Mouse (Mus musculus): ENCODE results near the gene Syt1. TPM values are rescaled to one million over a fixed set of nuclear protein-coding genes. Genes with fewer than 3 reads are reported as not detected.
A peak's percentile ranks its signal among the peaks of the same experiment; 100 is the strongest.

Gene Syt1
- polyA plus RNA-seq, 1 experiment from 2014 or later, result 109 TPM

DNA sequence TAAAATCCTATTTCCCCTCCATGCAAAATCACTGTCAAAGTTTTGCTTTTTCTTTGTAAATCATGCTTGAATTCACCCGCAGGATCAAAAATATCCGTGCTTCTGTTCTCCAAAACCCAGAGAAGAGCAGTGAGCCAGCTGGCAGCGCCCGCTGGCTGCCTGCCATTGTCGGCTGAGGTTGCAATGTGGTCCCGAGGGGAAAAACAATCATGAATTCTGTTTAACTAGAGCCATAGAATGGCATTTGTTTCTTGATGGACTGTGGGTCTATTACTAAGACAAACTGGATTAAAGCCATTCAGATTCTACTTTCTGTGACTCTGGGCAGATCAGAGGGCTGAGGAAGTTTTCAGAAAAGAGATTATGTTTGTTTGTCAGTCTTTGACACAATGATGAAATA lies 31.1 kb downstream of the Syt1 start:
- H3K27ac ChIP-seq (ENCODE audit: low read length), result no peak overlapping the region
- 10% methylated on average over 6 of the region's 6 CpGs for WGBS
- H3K36me3 ChIP-seq (ENCODE audit: control insufficient read depth, insufficient read depth), result no peaks in the 10 kb centered on the region
- no peak overlapping the region for H3K9ac ChIP-seq (replicated peaks; ENCODE audit: low read depth, low read length)
- ATAC-seq, result peak; percentile 95
- H3K4me2 ChIP-seq (ENCODE audit: low read length), result no peak overlapping the region
- peaks cover 2% of the 10 kb centered on the region; the same call in 1 of the 2 replicates for H3K4me1 ChIP-seq (replicated peaks; ENCODE audit: control insufficient read depth, insufficient read depth, low read length)
- H3K4me3 ChIP-seq (replicated peaks; ENCODE audit: low read length), result no peak overlapping the region
- peaks cover 3% of the 10 kb centered on the region; the same call in 1 of the 2 replicates for H3K9me3 ChIP-seq (ENCODE audit: control insufficient read depth, low read length)
- no peaks in the 10 kb centered on the region for H3K27me3 ChIP-seq (replicated peaks; ENCODE audit: control insufficient read depth, insufficient read depth, low read length)

- no peak overlapping the region for H3K9ac ChIP-seq (replicated peaks; ENCODE audit: low read depth, low read length)
- no peaks in the 10 kb centered on the region for H3K4me1 ChIP-seq (replicated peaks; ENCODE audit: control insufficient read depth, insufficient read depth, low read length)
- no peak overlapping the region for H3K27ac ChIP-seq (ENCODE audit: low read length)
- H3K4me3 ChIP-seq (replicated peaks; ENCODE audit: low read length), result no peak overlapping the region
- H3K36me3 ChIP-seq (ENCODE audit: control insufficient read depth, insufficient read depth), result no peaks in the 10 kb centered on the region
- H3K27me3 ChIP-seq (replicated peaks; ENCODE audit: control insufficient read depth, insufficient read depth, low read length), result no peaks in the 10 kb centered on the region
- no peak overlapping the region for H3K4me2 ChIP-seq (ENCODE audit: low read length)
- ATAC-seq, result no peak
- 92% methylated on average over 5 of the region's 5 CpGs for WGBS
- no peaks in the 10 kb centered on the region for H3K9me3 ChIP-seq (ENCODE audit: control insufficient read depth, low read length)
These were observed 55.8 kb downstream of the Syt1 start for GRCm38 (mm10) chr10:108954952-108955351.

DNA sequence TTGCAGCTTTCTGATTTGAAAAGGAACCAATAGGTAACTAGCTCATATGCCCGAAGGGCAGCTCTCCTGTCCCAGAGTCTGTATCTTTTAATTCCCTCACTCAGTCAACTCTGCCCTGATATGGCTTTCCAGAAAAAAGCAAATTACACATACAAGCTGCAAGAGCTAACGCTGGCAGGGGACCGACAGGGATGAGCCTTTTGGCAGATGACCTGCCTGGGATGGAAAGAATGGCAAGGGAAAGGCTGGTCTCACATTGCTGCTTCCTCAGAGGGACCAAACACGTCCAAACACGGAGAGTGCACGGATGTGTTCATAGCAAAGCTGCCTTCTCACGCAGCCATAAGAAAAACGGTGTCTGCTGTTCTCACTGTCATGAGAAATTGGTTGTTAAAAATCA lies 58.6 kb downstream of the Syt1 start:
- no peak overlapping the region for H3K9ac ChIP-seq (replicated peaks; ENCODE audit: low read depth, low read length)
- H3K4me2 ChIP-seq (ENCODE audit: low read length), result no peak overlapping the region
- no peak overlapping the region for H3K27ac ChIP-seq (ENCODE audit: low read length)
- WGBS, result 82% methylated on average over 8 of the region's 8 CpGs
- no peaks in the 10 kb centered on the region for H3K4me1 ChIP-seq (replicated peaks; ENCODE audit: control insufficient read depth, insufficient read depth, low read length)
- no peaks in the 10 kb centered on the region for H3K9me3 ChIP-seq (ENCODE audit: control insufficient read depth, low read length)
- no peaks in the 10 kb centered on the region for H3K36me3 ChIP-seq (ENCODE audit: control insufficient read depth, insufficient read depth)
- no peak overlapping the region for H3K4me3 ChIP-seq (replicated peaks; ENCODE audit: low read length)
- H3K27me3 ChIP-seq (replicated peaks; ENCODE audit: control insufficient read depth, insufficient read depth, low read length), result no peaks in the 10 kb centered on the region
- ATAC-seq, result no peak

- Histone ChIP-seq H3K27me3 (replicated peaks; ENCODE audit: control insufficient read depth, insufficient read depth, low read length) (no peaks in the 10 kb centered on the region), H3K36me3 (ENCODE audit: control insufficient read depth, insufficient read depth) (no peaks in the 10 kb centered on the region), H3K9me3 (ENCODE audit: control insufficient read depth, low read length) (no peaks in the 10 kb centered on the region), H3K9ac (replicated peaks; ENCODE audit: low read depth, low read length) (no peak overlapping the region), H3K4me1 (replicated peaks; ENCODE audit: control insufficient read depth, insufficient read depth, low read length) (no peaks in the 10 kb centered on the region), H3K4me2 (ENCODE audit: low read length) (no peak overlapping the region), H3K4me3 (replicated peaks; ENCODE audit: low read length) (no peak overlapping the region), H3K27ac (ENCODE audit: low read length) (no peak overlapping the region)
- ATAC-seq, result peak; percentile 78
- 55% methylated on average over 10 of the region's 10 CpGs for WGBS
These were observed 73.8 kb downstream of the Syt1 start for GRCm38 (mm10) chr10:108936838-108937430.

GRCm38 (mm10) chr10:108930299-108930698 lies 80.5 kb downstream of the Syt1 start:
- Histone ChIP-seq H3K27ac (ENCODE audit: low read length) (no peak overlapping the region), H3K9ac (replicated peaks; ENCODE audit: low read depth, low read length) (no peak overlapping the region), H3K9me3 (ENCODE audit: control insufficient read depth, low read length) (no peaks in the 10 kb centered on the region), H3K4me2 (ENCODE audit: low read length) (no peak overlapping the region), H3K4me3 (replicated peaks; ENCODE audit: low read length) (no peak overlapping the region), H3K4me1 (replicated peaks; ENCODE audit: control insufficient read depth, insufficient read depth, low read length) (no peaks in the 10 kb centered on the region), H3K36me3 (ENCODE audit: control insufficient read depth, insufficient read depth) (no peaks in the 10 kb centered on the region), H3K27me3 (replicated peaks; ENCODE audit: control insufficient read depth, insufficient read depth, low read length) (no peaks in the 10 kb centered on the region)
- no peak for ATAC-seq
- WGBS, result 79% methylated on average over 3 of the region's 3 CpGs

DNA sequence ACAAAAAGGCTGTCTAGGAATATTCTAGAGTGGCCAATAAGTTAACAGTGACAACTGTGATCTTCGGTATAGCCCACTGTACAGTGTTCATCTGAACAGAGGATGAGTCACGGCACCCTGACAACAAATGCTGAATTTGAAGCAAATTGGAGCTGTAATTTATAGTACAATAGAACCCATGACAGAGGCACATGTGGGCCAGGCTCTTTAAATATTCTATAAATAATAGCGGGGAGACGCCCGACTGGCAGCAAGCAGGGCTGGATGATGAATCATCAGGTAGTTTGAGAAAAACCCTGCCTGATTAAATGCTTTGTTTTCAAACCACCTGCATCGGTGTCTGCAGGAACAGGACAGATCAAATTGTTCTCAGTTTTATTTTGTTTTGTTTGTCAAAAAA lies 81.1 kb downstream of the Syt1 start:
- no peak overlapping the region for H3K27ac ChIP-seq (ENCODE audit: low read length)
- no peaks in the 10 kb centered on the region for H3K4me1 ChIP-seq (replicated peaks; ENCODE audit: control insufficient read depth, insufficient read depth, low read length)
- H3K4me2 ChIP-seq (ENCODE audit: low read length), result no peak overlapping the region
- ATAC-seq, result no peak
- 76% methylated on average over 6 of the region's 6 CpGs for WGBS
- H3K4me3 ChIP-seq (replicated peaks; ENCODE audit: low read length), result no peak overlapping the region
- H3K9me3 ChIP-seq (ENCODE audit: control insufficient read depth, low read length), result no peaks in the 10 kb centered on the region
- no peaks in the 10 kb centered on the region for H3K27me3 ChIP-seq (replicated peaks; ENCODE audit: control insufficient read depth, insufficient read depth, low read length)
- H3K36me3 ChIP-seq (ENCODE audit: control insufficient read depth, insufficient read depth), result no peaks in the 10 kb centered on the region
- H3K9ac ChIP-seq (replicated peaks; ENCODE audit: low read depth, low read length), result no peak overlapping the region

GRCm38 (mm10) chr10:108905264-108905663 lies 105.5 kb downstream of the Syt1 start:
- Histone ChIP-seq H3K27ac (ENCODE audit: low read length) (no peak overlapping the region), H3K9me3 (ENCODE audit: control insufficient read depth, low read length) (no peaks in the 10 kb centered on the region), H3K4me2 (ENCODE audit: low read length) (no peak overlapping the region), H3K9ac (replicated peaks; ENCODE audit: low read depth, low read length) (no peak overlapping the region), H3K4me1 (replicated peaks; ENCODE audit: control insufficient read depth, insufficient read depth, low read length) (no peaks in the 10 kb centered on the region), H3K27me3 (replicated peaks; ENCODE audit: control insufficient read depth, insufficient read depth, low read length) (no peaks in the 10 kb centered on the region), H3K4me3 (replicated peaks; ENCODE audit: low read length) (no peak overlapping the region), H3K36me3 (ENCODE audit: control insufficient read depth, insufficient read depth) (peaks cover 4% of the 10 kb centered on the region; the same call in 1 of the 2 replicates)
- no peak for ATAC-seq
- 100% methylated on average over 1 of the region's 1 CpGs for WGBS

DNA sequence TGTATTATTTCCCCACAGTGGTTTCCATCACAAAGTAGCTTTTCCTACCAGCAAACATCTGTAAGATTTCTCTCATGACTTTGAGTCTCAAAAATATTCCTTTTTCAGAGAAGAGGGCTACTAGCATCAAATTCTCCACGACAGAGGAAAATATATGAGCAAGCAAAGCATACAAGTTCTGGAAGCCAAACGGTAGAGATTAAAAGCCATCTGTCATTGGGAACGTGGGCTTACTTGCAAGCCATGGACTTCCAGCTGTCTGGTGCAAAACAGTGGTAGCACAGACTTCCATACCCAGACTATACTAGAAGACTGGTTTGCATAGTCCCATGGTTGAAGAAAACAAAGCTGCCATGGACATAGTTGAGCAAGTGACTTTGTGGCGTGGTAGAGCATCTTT lies 106.4 kb downstream of the Syt1 start:
- H3K27ac ChIP-seq (ENCODE audit: low read length), result no peak overlapping the region
- WGBS, result 64% methylated on average over 4 of the region's 4 CpGs
- H3K4me1 ChIP-seq (replicated peaks; ENCODE audit: control insufficient read depth, insufficient read depth, low read length), result no peaks in the 10 kb centered on the region
- no peaks in the 10 kb centered on the region for H3K9me3 ChIP-seq (ENCODE audit: control insufficient read depth, low read length)
- peaks cover 4% of the 10 kb centered on the region; the same call in 1 of the 2 replicates for H3K36me3 ChIP-seq (ENCODE audit: control insufficient read depth, insufficient read depth)
- H3K4me3 ChIP-seq (replicated peaks; ENCODE audit: low read length), result no peak overlapping the region
- H3K9ac ChIP-seq (replicated peaks; ENCODE audit: low read depth, low read length), result no peak overlapping the region
- H3K27me3 ChIP-seq (replicated peaks; ENCODE audit: control insufficient read depth, insufficient read depth, low read length), result no peaks in the 10 kb centered on the region
- no peak overlapping the region for H3K4me2 ChIP-seq (ENCODE audit: low read length)
- ATAC-seq, result no peak

GRCm38 (mm10) chr10:108896529-108896928 lies 114.3 kb downstream of the Syt1 start:
- no peak overlapping the region for H3K4me2 ChIP-seq (ENCODE audit: low read length)
- no peaks in the 10 kb centered on the region for H3K9me3 ChIP-seq (ENCODE audit: control insufficient read depth, low read length)
- no peak overlapping the region for H3K4me3 ChIP-seq (replicated peaks; ENCODE audit: low read length)
- H3K9ac ChIP-seq (replicated peaks; ENCODE audit: low read depth, low read length), result no peak overlapping the region
- peaks cover 2% of the 10 kb centered on the region; the same call in 1 of the 2 replicates for H3K36me3 ChIP-seq (ENCODE audit: control insufficient read depth, insufficient read depth)
- H3K4me1 ChIP-seq (replicated peaks; ENCODE audit: control insufficient read depth, insufficient read depth, low read length), result no peaks in the 10 kb centered on the region
- H3K27ac ChIP-seq (ENCODE audit: low read length), result no peak overlapping the region
- no peak for ATAC-seq
- H3K27me3 ChIP-seq (replicated peaks; ENCODE audit: control insufficient read depth, insufficient read depth, low read length), result no peaks in the 10 kb centered on the region
- 93% methylated on average over 5 of the region's 5 CpGs for whole genome bisulfite sequencing

GRCm38 (mm10) chr10:108893288-108893687 lies 117.5 kb downstream of the Syt1 start:
- H3K4me2 ChIP-seq (ENCODE audit: low read length), result no peak overlapping the region
- H3K27ac ChIP-seq (ENCODE audit: low read length), result no peak overlapping the region
- H3K4me3 ChIP-seq (replicated peaks; ENCODE audit: low read length), result no peak overlapping the region
- 98% methylated on average over 6 of the region's 6 CpGs for WGBS
- no peaks in the 10 kb centered on the region for H3K27me3 ChIP-seq (replicated peaks; ENCODE audit: control insufficient read depth, insufficient read depth, low read length)
- H3K4me1 ChIP-seq (replicated peaks; ENCODE audit: control insufficient read depth, insufficient read depth, low read length), result no peaks in the 10 kb centered on the region
- H3K9ac ChIP-seq (replicated peaks; ENCODE audit: low read depth, low read length), result no peak overlapping the region
- H3K36me3 ChIP-seq (ENCODE audit: control insufficient read depth, insufficient read depth), result no peaks in the 10 kb centered on the region
- no peaks in the 10 kb centered on the region for H3K9me3 ChIP-seq (ENCODE audit: control insufficient read depth, low read length)
- ATAC-seq, result no peak

Data from forebrain, embryonic 16.5 days (tissue).